Mouse (Mus musculus) MEL (cell line): Measurements from ENCODE around the gene Gnai2. TPM values are rescaled to one million over a fixed set of nuclear protein-coding genes. Genes with fewer than 3 reads are reported as not detected.

Experiments used
- DNase-seq: peaks from one replicate; pipeline ENCODE4 v3.0.0; 2011; ENCODE audit warnings: low read depth, low spot score
- H3K27ac ChIP-seq: 2 replicates; pipeline ENCODE4 v1.5.1; 2012; ENCODE audit warnings: low read depth, mild to moderate bottlenecking, control low read depth, low read length, moderate library complexity; ENCODE audit not compliant: control insufficient read depth
- H3K27me3 ChIP-seq, 2 experiments: fragments of 150-350 bp in 1 of 2; sonication (generic) in 1 of 2; 2 replicates each; pipeline ENCODE4 v1.6.1; 2012; ENCODE audit warnings: low read length in 2 of 2, mild to moderate bottlenecking in 2 of 2, improper control_type of control experiment in 1 of 2, moderate library complexity in 1 of 2; ENCODE audit not compliant: insufficient read depth in 2 of 2, control insufficient read depth in 1 of 2
- H3K36me3 ChIP-seq, 2 experiments: 2 replicates each; pipeline ENCODE4 v1.6.1; 2012 to 2014; ENCODE audit warnings: low read length in 2 of 2, improper control_type of control experiment in 1 of 2, inconsistent platforms in 1 of 2, mild to moderate bottlenecking in 1 of 2; ENCODE audit not compliant: insufficient read depth in 2 of 2, control insufficient read depth in 1 of 2
- H3K4me1 ChIP-seq, 2 experiments: fragments of 150-350 bp in 1 of 2; sonication (generic) in 1 of 2; 2 replicates each; pipeline ENCODE4 v1.6.1; 2012; ENCODE audit warnings: low read length in 2 of 2, improper control_type of control experiment in 1 of 2, mild to moderate bottlenecking in 1 of 2; ENCODE audit not compliant: insufficient read depth in 2 of 2, control insufficient read depth in 1 of 2
- H3K4me3 ChIP-seq, 2 experiments: fragments of 150-350 bp in 1 of 2; sonication (generic) in 1 of 2; 2 replicates each; pipeline ENCODE4 v1.5.1; 2012; ENCODE audit warnings: low read depth in 2 of 2, low read length in 2 of 2, mild to moderate bottlenecking in 2 of 2, moderate library complexity in 2 of 2, control low read depth in 1 of 2, improper control_type of control experiment in 1 of 2; ENCODE audit not compliant: control insufficient read depth in 1 of 2, insufficient read depth in 1 of 2
- H3K79me2 ChIP-seq: 2 replicates; pipeline ENCODE4 v1.6.1; 2012; ENCODE audit warnings: mild to moderate bottlenecking, low read length, moderate library complexity; ENCODE audit not compliant: control insufficient read depth, poor library complexity, insufficient read depth
- H3K9ac ChIP-seq: 2 replicates; pipeline ENCODE4 v1.6.1; 2012; ENCODE audit warnings: low read depth, mild to moderate bottlenecking, control low read depth, low read length, moderate library complexity; ENCODE audit not compliant: control insufficient read depth, poor library complexity, severe bottlenecking
- H3K9me3 ChIP-seq: fragments of 150-350 bp; sonication (generic); replicated peaks from 2 replicates; pipeline ENCODE4 v1.6.1; 2012; ENCODE audit warnings: mild to moderate bottlenecking, low read length, improper control_type of control experiment, moderate library complexity; ENCODE audit not compliant: insufficient read depth
- BHLHE40 ChIP-seq: IDR thresholded peaks from 2 replicates; pipeline ENCODE4 v1.6.1; 2012; ENCODE audit warnings: low read depth, mild to moderate bottlenecking, inconsistent platforms, low read length, improper control_type of control experiment, borderline replicate concordance
- CHD1 ChIP-seq: IDR thresholded peaks from 2 replicates; pipeline ENCODE4 v1.6.1; 2012; ENCODE audit warnings: low read depth, mild to moderate bottlenecking, inconsistent platforms, low read length, improper control_type of control experiment
- CTCF ChIP-seq, 3 experiments: IDR thresholded peaks in 2 of 3; conservative IDR thresholded peaks in 1 of 3; 2 replicates each; pipeline ENCODE4 v1.5.1; 2011 to 2012; ENCODE audit warnings: low read length in 3 of 3, low read depth in 2 of 3, mild to moderate bottlenecking in 2 of 3, improper control_type of control experiment in 1 of 3, inconsistent platforms in 1 of 3, mixed read lengths in 1 of 3, moderate library complexity in 1 of 3; ENCODE audit not compliant: control insufficient read depth in 1 of 3, insufficient read depth in 1 of 3, poor library complexity in 1 of 3, severe bottlenecking in 1 of 3
- EP300 ChIP-seq, 2 experiments: IDR thresholded peaks; 2 replicates each; pipeline ENCODE4 v1.6.1; 2011; ENCODE audit warnings: improper control_type of control experiment in 2 of 2, low read length in 2 of 2, low read depth in 1 of 2, mild to moderate bottlenecking in 1 of 2
- GABPA ChIP-seq: IDR thresholded peaks from 2 replicates; pipeline ENCODE4 v1.6.1; 2012; ENCODE audit warnings: low read depth, mild to moderate bottlenecking, inconsistent platforms, low read length, improper control_type of control experiment, moderate library complexity
- KAT2A ChIP-seq: conservative IDR thresholded peaks from 2 replicates; pipeline ENCODE4 v1.6.1; 2012; ENCODE audit warnings: low read depth, low read length, improper control_type of control experiment, inconsistent platforms
- MAX ChIP-seq: IDR thresholded peaks from 2 replicates; pipeline ENCODE4 v1.6.1; 2011; ENCODE audit warnings: low read length, improper control_type of control experiment
- MAZ ChIP-seq: IDR thresholded peaks from 2 replicates; pipeline ENCODE4 v1.6.1; 2012; ENCODE audit warnings: low read depth, mild to moderate bottlenecking, inconsistent platforms, low read length, improper control_type of control experiment
- MYB ChIP-seq: IDR thresholded peaks from 2 replicates; pipeline ENCODE4 v1.6.1; 2011; ENCODE audit warnings: mild to moderate bottlenecking, low read depth, low read length, improper control_type of control experiment
- NELFE ChIP-seq: IDR thresholded peaks from 2 replicates; pipeline ENCODE4 v1.6.1; 2011; ENCODE audit warnings: low read depth, low read length, improper control_type of control experiment
- POLR2A ChIP-seq, 2 experiments: IDR thresholded peaks; 2 replicates each; pipeline ENCODE4 v1.6.1; 2011 to 2012; ENCODE audit warnings: low read length in 2 of 2, mild to moderate bottlenecking in 2 of 2, control low read depth in 1 of 2, improper control_type of control experiment in 1 of 2, low read depth in 1 of 2, moderate library complexity in 1 of 2; ENCODE audit not compliant: control insufficient read depth in 1 of 2, insufficient read depth in 1 of 2, poor library complexity in 1 of 2
- POLR2AphosphoS2 ChIP-seq: IDR thresholded peaks from 2 replicates; pipeline ENCODE4 v1.6.1; 2011; ENCODE audit warnings: low read length, improper control_type of control experiment
- TAL1 ChIP-seq: IDR thresholded peaks from 2 replicates; pipeline ENCODE4 v1.6.1; 2012; ENCODE audit warnings: mild to moderate bottlenecking, inconsistent platforms, low read length, moderate library complexity, mixed read lengths
- TBP ChIP-seq: IDR thresholded peaks from 2 replicates; pipeline ENCODE4 v1.8.0; 2011; ENCODE audit warnings: low read depth, low read length, improper control_type of control experiment
- TCF12 ChIP-seq: IDR thresholded peaks from 2 replicates; pipeline ENCODE4 v1.6.1; 2014; ENCODE audit warnings: low read depth, mild to moderate bottlenecking, inconsistent platforms, low read length, improper control_type of control experiment, moderate library complexity
- USF1 ChIP-seq: IDR thresholded peaks from 2 replicates; pipeline ENCODE4 v1.6.1; 2014; ENCODE audit warnings: low read depth, mild to moderate bottlenecking, inconsistent platforms, low read length, improper control_type of control experiment, moderate library complexity
- ZMIZ1 ChIP-seq: IDR thresholded peaks from 2 replicates; pipeline ENCODE4 v1.6.1; 2012; ENCODE audit warnings: low read depth, mild to moderate bottlenecking, inconsistent platforms, low read length, improper control_type of control experiment, moderate library complexity
- ZNF384 ChIP-seq: IDR thresholded peaks from 2 replicates; pipeline ENCODE4 v1.6.1; 2012; ENCODE audit warnings: low read depth, mild to moderate bottlenecking, inconsistent platforms, low read length, improper control_type of control experiment
- polyA plus RNA-seq, 2 experiments: library from polyadenylated mRNA; stranded (reverse) in 1 of 2; unstranded in 1 of 2; fragments of >175 nt in 1 of 2; fragments of >200 nt in 1 of 2; gene quantifications; 2 replicates each; pipeline versions ENCODE4 v1.2.1 to v1.2.4; 2012; ENCODE audit warnings: low replicate concordance in 2 of 2, low read depth in 1 of 2; ENCODE audit not compliant: insufficient read length in 2 of 2, insufficient read depth in 1 of 2, missing spikeins in 1 of 2
- total RNA-seq: library from RNA; depleted of rRNA; stranded (reverse); fragments of 300-350 nt; gene quantifications from 2 replicates; pipeline ENCODE4 v1.2.3, GENCODE M21; 2012

The Gnai2 gene
- total and polyA plus RNA-seq, 3 experiments = 129 to 335 (median 137) TPM

DNA sequence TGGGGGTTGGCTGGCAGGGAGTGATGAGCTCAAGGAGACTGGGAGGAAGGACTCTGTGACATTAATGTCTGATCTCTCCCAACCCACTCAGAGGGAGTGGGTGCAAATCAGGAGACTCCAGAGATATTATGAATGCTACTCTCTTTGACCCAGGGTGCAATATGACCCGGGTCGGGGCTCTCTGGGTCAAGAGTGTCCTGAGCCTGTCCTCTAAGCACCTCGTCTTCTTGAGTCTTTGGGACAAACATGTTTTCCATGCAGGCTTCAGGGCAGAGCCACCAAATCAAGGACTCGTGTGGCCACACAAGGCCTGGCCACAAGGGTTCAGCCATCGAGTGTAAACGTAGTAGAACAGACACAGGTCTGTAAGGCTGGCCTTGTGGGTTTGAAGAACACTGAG lies 22.9 kb upstream of the Gnai2 start:
- H3K27me3 ChIP-seq = peaks cover 4 to 8% of the 10 kb centered on the region in 2 experiments
- H3K4me3 ChIP-seq = no peak overlapping the region
- H3K9me3 ChIP-seq = no peaks in the 10 kb centered on the region
- H3K36me3 ChIP-seq = no peaks in the 10 kb centered on the region
- H3K27ac ChIP-seq = no peak overlapping the region
- no peaks in the 10 kb centered on the region for H3K79me2 ChIP-seq
- H3K4me1 ChIP-seq = no peaks in the 10 kb centered on the region
- no peak overlapping the region for H3K9ac ChIP-seq
- no peak for DNase-seq
- TF ChIP-seq MYB = no peak
- no peak for TF ChIP-seq POLR2A (IDR thresholded peaks at IDR 0.05; ENCODE audit: control insufficient read depth in 1 of 2, insufficient read depth in 1 of 2, low read depth in 1 of 2, low read length in 2 of 2, poor library complexity in 1 of 2)
- TF ChIP-seq MAX = no peak
- no peak for TF ChIP-seq USF1
- TF ChIP-seq EP300 (IDR thresholded peaks at IDR 0.05; ENCODE audit: low read depth in 1 of 2, low read length in 2 of 2) = no peak
- no peak for TF ChIP-seq MAZ
- no peak for TF ChIP-seq TBP
- TF ChIP-seq NELFE = no peak

DNA sequence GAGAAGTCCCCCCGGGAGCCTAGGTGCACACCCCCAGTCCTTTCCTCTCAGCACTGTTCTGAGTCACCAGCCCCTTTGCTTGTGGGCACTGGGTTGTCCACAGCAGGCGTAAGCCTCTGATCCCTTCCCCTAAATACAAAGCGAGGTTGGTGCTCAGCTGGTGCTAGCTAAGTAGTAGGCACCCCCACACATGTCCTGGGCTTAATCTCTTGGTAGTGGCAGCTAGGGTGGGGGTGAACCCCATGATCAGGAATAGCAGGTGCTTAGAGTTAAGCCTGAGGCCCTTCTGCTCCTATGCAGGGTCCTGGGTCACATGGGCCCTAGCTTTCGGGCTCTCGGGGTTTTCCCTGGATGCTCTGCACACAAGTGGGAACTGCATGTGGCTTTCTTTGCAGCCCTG lies 22.0 kb upstream of the Gnai2 start:
- Histone ChIP-seq H3K79me2 (no peaks in the 10 kb centered on the region), H3K4me3 (no peak overlapping the region), H3K9ac (no peak overlapping the region), H3K9me3 (no peaks in the 10 kb centered on the region), H3K4me1 (no peaks in the 10 kb centered on the region)
- no peak for DNase-seq
- TF ChIP-seq TCF12 (no peak), TAL1 (no peak), ZMIZ1 (no peak), CHD1 (no peak), POLR2AphosphoS2 (no peak)
- TF ChIP-seq, all 39 proteins: peak for 0
- Histone ChIP-seq H3K27me3 (peaks cover 4 to 6% of the 10 kb centered on the region in 2 experiments), H3K36me3 (no peaks in the 10 kb centered on the region), H3K27ac (no peak overlapping the region)

DNA sequence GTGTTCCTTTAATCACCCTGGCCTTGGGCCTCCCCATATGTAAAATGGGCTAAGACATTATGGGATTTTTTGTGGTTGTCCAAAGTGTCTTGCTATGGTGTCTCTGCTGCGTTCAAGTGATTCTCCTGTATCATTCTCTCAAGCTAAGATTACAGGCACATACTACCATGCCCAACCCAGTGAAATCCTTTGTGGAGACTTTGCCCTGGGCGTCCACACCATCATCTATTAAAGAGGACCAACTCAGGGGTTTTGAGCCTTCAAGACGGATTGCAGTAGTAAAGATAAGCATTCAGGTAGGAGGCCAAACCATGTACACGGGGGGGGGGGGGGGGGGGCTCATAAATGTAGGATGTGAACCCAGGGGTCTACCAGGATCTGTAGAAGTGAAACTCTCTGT lies 19.4 kb upstream of the Gnai2 start:
- no peak overlapping the region for H3K9ac ChIP-seq
- TF ChIP-seq ZNF384 (no peak), BHLHE40 (no peak), CTCF (IDR thresholded peaks at IDR 0.05 in 2 of 3, conservative IDR thresholded peaks at IDR 0.05 in 1 of 3; ENCODE audit: control insufficient read depth in 1 of 3, insufficient read depth in 1 of 3, low read depth in 2 of 3, low read length in 3 of 3, poor library complexity in 1 of 3, severe bottlenecking in 1 of 3) (no peak), KAT2A (no peak), MYB (no peak), GABPA (no peak)
- TF ChIP-seq, all 39 proteins: peak for 0
- Histone ChIP-seq H3K27me3 (peaks cover 6% of the 10 kb centered on the region in 2 experiments), H3K9me3 (no peaks in the 10 kb centered on the region), H3K27ac (no peak overlapping the region), H3K36me3 (no peaks in the 10 kb centered on the region), H3K4me3 (no peak overlapping the region), H3K79me2 (no peaks in the 10 kb centered on the region), H3K4me1 (no peaks in the 10 kb centered on the region)
- no peak for DNase-seq
